Mouse (Mus musculus) lung, postnatal 10 days (tissue): ENCODE data around the gene Sema6d.

Experiments used
- DNase-seq: peaks from one replicate; pipeline ENCODE4 v3.0.0; 2021

The Sema6d gene

GRCm38 (mm10) chr2:124664191-124664590 lies 574.4 kb downstream of the Sema6d start:
- no peak for DNase-seq

GRCm38 (mm10) chr2:124668431-124668830 lies 578.7 kb downstream of the Sema6d start:
- no peak for DNase-seq

DNA sequence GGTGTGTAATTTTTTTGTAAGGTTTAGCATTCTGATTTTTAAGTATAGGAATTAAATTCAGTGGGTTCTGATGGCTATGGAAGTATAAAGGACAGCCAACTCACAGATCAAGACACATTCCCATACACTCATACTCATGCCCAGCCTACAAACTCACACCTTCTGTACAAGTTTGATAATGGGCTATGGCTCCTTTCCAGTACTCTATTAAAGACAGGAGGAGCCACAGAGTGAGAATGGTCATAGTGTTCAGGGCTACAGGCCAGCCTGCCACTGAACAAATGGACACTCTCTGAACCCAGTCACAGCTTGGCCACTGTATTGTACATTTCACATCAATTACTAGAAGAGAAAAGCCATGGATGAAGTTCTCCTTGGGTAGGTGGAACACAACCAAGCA lies 583.3 kb downstream of the Sema6d start:
- DNase-seq: no peak

- DNase-seq: no peak
Observed at GRCm38 (mm10) chr2:124684481-124684901, 594.7 kb downstream of the Sema6d start.

- no peak for DNase-seq
Observed at GRCm38 (mm10) chr2:124690372-124690771, 600.6 kb downstream of the Sema6d start.

GRCm38 (mm10) chr2:124702621-124703020 lies 612.9 kb downstream of the Sema6d start:
- no peak for DNase-seq

DNA sequence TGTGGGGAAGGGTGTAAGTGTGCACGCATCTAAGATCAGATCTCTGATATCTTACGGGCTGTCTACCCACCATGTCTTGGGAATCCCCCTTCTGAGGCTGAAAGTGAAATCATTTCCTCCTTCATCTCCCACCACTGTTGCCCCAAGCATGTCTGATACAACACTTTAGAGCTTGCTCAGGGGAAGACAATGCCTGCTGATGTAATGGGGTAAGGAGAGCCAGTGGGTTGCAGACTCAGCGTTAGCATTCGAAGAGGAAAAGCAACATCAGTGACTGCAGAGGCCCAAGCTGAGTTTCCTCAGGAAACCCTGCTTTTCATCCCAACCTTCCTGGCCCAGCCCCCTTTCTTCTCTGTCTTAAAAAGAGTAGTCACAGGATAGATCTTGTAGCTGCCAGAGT lies 615.2 kb downstream of the Sema6d start:
- DNase-seq: no peak

GRCm38 (mm10) chr2:124705806-124706205 lies 616.0 kb downstream of the Sema6d start:
- DNase-seq: no peak

GRCm38 (mm10) chr2:124706896-124707295 lies 617.1 kb downstream of the Sema6d start:
- no peak for DNase-seq
